Mouse (Mus musculus) frontal cortex, postnatal 14 days (tissue): ENCODE measurements at regions not wholly inside any gene's neighbourhood (a gene's known extent, or its start where the extent isn't known, plus 50 kb on each side); places are given as distances from the start of the nearest gene placed in this dataset.
"Not testable (repeated sequence)": the region's sequence is repeated elsewhere in the genome, so short reads cannot be mapped to it uniquely, and the experiment has no call there.

ENCODE experiments used
- DNase-seq, 2 experiments: peaks; one replicate each; pipeline ENCODE4 v3.0.0; 2022; ENCODE audit warnings: low spot score in 2 of 2

DNA sequence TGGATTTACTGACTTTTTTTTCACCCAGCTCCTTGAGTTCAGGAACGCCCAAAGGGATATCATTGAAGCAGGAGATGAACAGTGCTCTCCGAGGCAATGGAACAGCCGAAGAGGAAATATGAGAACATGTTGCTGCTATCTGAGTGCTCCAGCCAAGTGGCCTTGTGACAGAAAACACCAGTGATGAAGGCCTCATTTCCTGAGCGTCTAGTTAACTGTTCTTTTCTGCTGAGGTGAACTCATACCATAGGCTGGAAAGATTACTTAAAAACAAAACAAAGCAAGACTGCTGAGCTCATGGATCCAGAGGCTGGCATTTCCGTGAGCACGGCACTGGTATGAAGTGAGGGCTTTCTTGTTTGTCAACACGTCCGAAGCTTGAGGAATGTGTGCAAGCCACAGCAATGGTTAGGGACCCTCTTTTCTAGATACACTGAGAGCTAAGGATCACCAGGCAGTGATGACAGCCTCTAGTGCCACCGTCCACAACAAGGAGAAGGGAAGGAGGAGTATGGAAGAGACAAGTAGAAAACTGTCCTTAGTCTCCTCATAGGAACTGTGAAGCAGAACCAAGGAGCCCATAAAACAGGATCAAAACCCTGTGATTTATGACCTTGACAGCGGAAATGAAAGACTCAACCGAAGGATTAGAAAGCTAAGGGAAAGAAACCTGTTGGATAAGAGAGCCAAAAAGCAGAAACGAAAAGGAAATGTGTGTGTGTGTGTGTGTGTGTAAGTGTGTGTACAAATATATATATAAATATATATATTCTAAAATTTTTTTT lies 200.4 kb downstream of the Fam43a start:
- no peak for DNase-seq

DNA sequence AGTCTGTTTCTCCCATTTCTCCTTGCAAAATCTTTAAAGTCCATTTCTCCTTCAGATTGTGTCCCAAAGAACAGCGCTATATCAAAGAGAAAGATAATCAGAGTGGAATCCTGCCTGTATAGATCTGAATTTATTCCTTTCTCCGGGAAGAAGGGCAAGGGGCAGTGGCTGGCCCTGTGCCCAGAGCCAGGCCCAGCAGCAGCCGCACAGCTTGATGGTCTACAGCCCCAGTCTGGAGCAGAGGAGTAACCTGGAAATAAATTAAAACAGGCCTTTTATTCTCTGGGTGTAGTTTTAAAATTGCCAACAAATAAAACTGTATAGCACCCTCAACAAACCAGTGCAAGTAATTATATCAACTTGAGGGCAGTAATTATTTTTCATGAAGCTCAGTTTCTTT lies 204.5 kb downstream of the Fam43a start:
- no peak for DNase-seq

DNA sequence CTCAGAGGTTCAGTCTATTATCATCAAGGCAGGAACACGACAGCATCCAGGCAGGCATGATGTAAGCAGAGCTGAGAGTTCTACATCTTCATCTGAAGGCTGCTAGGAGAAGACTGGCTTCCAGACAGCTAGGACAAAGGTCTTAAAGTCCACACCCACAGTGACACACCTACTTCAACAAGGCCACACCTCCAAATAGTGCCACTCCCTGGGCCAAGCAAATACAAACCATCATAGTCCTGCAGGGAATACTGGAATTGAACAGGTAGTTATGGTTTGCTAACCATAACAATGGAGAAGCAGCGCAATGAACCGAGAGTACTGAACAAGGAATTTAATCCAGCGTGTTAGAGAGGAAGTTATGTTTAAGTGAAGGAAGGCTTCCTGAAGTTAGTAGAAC lies 206.7 kb downstream of the Fam43a start:
- DNase-seq, result not testable (repeated sequence)

DNA sequence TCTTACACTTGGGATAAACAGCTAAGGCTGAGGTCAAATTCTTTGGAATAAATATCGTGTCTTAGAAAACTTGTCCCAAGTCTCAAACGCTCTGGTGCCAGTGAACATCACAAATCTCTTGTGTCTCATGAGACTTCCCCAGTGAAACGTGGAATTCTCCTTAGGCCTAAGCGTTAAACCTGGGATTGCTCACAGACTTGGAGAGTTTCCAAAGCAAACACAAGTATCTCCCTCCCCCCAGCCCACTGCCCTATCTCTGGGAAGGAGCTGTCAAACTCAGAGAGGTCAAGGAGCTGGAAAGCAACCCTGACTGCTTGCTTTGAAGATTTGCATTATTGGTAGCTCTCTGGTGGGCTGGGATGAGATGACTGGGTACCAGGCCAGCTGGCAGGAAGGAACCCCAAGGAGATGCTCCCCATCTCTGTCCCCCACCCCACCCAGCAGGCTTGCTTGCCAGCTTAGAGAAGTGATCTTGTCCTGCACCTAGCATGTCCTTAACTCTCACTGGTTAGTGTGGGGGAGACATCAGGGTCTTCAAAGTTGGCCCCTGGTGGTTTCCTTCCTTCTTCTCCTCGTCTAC lies 219.1 kb downstream of the Fam43a start:
- DNase-seq, result no peak

DNA sequence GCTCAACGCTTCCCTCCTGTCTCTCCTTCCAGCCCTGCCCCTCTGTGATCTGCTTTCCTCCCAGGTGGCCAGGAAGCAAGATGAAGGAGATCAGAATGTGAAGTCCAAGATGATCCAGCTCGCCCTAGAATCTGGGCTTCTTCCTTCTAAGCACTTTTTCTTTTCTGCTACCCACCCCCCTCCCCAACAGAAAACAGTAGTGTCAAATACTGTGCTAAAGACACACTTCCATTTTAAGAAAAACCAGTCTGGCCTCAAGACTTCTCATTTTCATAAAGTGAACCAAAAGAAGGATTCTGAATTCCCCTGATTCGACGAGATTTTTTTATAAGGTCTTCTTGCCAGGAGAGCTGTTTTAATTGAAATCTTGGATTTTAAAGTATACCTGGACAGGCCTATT lies 219.8 kb downstream of the Fam43a start:
- DNase-seq, result no peak

DNA sequence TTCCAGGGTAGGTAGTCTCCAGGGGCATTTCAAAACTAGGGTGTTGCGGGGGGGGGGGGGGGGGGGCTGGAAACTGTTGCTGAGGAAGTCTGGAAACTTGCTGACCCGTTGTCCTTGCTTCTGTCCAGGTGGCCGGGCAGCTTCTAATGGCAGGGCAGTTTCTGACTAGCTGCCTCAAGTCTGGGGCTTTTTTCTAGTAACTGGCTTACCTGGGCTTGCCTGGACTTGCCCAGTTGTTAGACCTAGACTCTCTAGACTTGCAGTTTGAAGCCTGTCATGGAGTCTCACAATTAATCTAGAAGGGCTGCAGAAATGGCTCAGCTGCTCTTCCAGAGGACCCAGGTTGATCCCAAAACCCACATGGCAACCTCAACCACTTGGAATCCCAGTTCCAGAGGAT lies 220.7 kb downstream of the Fam43a start:
- DNase-seq, result no peak

DNA sequence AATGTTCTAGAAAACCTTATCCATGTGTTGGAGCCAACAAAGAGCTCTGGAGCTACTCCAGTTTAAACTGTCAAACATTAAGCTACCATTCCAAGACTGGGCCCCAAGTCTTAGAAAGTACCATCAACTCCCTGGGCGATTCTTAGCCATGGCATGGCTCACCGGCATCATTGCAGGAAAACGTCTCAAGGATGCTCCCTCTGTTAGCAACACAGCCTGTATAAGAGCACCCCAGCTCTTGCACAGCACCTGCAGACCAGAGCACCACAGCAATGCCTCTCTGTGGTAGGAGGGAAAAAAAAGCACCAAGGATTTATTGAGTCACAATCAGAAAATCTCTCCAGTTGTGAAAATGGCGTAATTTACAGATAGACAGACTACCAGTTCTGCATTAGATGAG lies 221.2 kb downstream of the Fam43a start:
- DNase-seq, result no peak

DNA sequence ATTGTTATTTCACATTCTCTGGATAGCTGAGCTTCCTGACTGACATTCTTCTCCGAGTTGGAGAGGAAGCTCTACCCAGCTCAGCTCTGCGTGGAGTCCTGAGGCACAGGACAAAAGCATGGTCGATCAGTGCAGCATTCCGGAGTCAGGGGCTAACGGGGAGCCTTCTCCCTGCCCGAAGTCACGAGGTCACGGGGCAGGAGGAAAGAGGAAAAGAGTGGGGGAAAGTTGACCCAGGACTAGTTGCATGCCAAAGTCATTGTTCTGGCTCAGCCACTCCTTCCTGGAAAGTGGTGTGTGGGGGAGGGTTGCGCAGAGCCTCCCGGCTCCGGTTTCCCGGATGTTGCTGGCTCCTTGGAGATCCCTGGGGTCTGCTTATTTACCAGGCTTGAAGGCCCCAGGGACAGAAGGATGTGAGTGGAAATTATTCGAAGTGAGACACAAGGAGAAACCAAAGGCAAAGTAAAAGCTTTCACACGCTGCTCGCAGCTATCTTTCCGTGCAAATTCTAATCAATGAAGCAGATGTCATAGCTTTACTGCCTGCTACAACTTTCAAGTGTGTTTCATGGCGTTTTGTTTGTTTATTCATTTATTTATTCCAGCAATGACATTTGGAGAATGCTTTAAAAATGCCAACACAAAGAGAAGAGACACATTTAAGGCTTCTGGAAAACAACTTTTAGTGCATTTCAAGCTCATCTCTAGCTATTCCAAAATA lies 221.8 kb downstream of the Fam43a start:
- DNase-seq, result peak in 1 of 2 experiments; percentile 10

DNA sequence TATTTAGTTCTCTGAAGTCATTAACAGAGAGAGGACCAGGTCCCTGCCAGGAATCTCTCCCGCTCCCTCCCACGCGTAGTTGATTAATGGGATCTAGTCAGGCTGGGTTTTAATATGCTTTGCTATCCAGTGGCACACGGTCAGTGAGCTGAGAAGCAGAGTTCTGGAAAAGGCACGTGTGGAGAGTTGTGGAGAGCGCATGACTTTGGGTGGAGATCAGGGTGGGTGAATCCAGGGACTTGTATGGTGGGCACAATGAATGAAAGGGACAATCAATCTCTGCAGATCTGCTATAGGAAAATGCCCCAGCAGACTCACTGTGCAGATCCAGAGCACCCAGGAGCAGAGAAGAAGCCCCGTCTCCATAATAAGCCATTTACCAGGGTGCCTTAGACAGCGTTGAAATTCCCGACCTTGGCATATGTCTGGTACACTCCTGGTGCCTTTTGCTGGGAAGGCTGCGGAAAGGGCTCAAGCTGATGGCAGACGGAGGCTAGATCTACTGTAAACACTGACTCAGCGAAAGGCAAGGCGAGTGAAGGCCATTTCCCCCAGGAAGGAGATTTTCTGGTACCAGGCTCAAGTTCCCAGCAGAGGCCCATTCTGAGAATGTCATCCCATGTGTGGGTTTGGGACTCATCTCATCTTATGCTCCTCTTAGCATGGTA lies 222.5 kb downstream of the Fam43a start:
- no peak for DNase-seq

DNA sequence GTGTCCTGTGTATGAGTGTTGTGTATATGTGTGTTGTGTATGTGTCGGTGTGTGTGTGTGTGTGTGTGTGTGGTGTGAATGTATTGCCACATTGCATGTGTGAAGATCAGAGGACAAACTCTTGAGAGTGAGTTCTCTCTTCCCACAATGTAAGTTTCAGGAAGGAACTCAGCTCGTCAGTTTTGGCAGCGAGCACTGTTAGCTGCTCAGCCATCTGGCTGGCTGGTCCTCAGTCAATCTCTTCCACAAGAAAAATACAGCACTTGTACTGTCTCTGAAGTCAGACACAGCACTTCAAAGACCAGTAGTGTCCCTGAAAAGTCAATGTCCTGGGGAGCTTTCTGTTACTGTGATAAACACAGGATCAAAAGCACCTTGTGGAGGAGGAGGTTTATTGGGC lies 226.6 kb downstream of the Fam43a start:
- DNase-seq, result peak; percentile 29 to 40

DNA sequence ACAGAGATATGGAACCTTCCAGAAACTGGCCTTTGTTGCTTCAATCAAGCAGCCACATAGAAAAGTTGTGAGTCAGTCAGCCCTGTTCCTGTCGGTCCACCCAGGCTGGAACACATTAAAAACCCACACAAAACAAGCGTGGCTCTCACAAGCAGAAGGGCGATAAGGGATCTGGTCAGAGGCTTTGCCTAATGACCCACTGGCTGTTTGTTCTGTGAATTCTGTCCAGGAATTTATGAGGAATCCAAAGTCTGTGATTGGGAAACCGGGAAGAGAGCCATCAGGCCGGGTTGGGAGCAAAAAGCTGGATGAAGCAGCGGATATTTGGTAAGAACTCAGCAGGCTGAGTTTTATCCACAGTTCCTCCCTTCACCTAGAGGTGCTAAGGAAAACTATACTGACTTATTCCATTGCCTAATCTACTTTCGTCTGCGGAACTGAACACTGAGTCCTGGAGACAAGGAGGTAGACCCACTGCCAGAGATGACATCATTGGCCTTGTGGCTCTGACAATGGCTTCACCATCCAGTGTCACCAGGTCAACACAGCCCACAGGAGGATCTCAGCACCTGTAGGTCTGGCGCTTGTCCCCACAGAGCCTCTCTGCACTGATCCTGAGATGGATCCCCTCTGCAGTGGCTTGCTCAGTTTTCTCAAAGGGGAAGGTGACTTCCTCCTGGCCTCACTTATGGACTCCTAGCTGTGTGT lies 228.5 kb downstream of the Fam43a start:
- no peak for DNase-seq

DNA sequence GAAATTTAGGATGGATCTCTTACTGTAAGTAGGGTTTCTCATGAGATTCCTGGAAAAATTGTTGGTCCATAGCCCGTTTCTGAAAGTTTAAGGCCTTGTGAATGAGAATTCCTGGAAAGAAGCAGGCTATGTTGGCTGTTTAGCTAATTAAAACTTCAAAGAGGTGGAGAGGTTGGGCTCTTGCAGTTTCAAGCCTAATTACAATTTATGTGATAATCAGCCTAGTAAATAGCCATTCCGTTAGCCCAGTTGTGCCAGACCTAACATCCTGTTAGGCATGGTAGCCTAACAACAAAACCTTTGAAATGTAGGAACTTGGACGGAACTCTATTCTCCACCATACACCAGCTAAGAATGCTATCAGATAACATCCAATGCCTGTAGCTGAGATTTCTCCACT lies 235.0 kb downstream of the Fam43a start:
- no peak for DNase-seq

DNA sequence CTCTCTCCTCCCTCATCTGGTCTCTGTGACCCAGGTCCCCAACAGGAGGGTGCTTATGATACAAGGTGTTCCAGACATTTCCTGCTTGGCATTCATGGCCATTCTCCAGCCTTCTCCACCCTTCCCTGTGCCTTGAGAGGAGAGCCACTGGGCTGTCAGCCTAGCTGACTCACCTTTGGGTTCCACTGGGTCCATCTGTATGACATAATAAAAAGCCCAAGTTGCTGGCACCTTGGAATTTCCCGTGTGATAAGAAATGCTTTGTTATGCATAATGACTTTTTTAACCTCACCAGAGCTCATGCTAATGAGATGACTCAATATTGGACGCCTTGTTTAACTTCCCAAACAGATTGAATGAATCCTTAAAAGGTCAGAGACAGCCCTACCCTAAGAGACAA lies 236.2 kb downstream of the Fam43a start:
- no peak for DNase-seq

DNA sequence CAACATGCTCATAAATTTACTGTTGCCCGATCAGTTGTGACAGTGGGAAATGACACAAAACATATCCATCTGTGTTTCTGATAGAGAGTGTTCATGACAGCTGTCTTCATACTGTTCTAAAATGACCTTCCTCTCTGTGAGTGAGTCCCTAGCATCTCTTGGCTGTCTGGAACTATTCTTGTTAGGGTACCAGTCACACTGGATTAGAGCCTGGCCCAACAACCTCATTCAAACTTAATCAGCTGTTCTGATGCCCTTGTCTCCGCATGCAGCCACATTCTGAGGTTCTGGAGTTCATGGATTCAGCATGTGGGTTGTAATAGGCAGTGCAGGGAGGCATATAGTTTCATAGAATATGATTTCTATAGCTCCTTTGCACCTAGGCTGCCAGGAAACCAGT lies 238.4 kb downstream of the Xxylt1 start:
- DNase-seq, result no peak

DNA sequence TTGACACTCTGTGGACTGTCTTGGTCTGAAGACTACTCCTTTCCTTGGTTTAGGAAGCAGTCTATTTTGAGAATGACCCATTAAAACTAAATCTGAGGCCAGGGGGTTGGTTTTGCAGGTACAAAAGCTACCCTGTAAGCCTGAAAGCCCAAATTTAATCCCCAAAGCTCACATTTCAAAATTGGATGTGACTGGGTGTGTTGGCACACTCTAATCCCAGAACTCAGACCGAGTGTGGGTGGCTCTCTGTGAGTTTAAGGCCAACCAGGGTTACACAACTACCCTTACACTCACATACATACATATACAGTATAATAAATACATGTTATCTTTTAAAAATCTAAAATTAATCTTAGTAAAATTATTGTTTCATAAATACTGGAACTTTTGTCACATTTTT lies 228.6 kb downstream of the Xxylt1 start:
- no peak for DNase-seq

DNA sequence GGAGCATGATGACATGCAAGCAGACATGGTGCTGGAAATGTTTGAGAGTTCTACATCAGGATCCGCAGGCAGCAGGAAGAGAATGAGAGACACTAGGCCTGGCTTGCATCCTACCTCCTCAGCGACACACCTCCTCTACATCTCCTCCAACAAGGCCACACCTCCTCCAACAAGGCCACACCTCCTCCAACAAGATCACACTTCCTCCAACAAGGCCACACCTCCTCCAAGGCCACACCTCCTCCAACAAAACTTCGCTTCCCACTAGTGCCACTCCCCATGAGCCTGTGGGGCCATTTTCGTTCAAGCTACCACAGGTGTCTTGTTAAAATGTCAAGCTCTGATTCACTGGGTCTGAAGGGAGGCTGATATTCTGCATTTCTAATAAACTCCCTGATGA lies 226.5 kb downstream of the Xxylt1 start:
- no peak for DNase-seq

DNA sequence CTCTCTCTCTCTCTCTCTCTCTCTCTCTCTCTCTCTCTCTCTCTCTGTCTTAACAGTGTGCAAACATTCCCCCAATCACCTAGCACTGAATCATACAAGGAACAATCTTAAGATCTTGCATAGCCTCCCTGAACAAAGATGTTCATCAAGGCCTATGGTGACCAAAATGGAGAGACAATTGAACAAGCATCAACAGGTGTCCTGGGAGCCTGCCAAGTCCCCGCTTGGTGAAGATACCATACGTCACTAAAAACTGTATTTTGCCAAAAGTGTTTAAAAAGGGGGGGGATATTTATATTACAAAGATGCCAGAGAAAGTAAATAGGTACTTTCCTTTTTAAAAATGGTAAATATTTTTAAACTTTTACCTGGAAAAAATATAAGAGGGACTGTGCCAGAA lies 223.6 kb downstream of the Xxylt1 start:
- no peak for DNase-seq

DNA sequence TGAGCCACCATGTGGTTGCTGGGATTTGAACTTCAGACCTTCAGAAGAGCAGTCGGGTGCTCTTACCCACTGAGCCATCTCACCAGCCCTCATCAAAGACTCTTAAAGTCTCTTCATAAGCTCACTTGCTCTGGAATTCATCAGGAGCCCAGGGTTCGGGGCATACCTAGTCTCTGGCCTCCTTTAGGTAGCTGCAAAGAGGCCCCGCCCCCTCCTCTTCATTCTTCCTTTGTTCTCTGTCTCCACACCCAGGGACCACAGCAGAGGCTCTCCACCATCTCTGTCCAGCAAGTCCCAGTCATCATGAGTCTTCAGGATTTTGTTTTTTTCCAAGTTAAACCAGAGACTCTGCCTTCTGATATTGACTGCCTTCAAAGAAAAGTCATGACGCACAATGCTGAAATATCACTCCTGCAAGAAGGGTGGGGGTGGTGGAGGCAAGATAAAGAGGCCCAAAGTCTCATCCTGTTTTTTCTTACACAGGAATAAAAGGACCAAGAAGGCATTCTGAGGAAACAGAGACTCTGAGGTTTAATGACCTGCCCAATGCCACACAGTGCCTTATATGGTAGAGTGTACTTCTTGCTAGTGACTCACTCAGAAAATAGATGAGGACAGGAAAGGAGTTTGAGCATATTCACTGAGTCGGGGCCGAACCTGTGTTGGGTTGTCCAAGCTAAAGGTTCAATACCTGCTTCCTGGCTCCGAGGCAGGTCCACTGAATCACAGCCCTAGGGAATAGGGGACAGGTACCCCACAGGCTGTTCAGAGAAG lies 211.9 kb downstream of the Xxylt1 start:
- DNase-seq, result no peak

DNA sequence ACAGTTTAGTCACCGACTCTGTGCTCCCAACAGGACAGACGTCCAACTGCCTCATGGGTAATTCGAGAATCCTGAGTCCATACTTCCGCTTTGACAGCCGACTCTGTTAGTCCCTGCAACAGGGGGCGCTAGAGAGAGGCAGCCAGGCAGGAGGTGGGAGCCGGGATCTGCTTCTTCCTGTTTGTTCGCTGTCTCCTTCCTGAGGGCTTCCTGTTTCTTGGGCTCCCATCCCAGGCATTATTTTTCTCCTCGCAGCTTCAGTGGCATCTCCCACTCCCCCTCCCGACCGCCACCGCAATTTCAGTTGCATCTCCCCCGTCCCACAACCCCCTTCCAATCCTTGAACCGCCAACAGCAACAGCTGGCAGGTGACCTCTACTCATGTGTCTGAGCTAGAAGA lies 211.1 kb downstream of the Xxylt1 start:
- no peak for DNase-seq

DNA sequence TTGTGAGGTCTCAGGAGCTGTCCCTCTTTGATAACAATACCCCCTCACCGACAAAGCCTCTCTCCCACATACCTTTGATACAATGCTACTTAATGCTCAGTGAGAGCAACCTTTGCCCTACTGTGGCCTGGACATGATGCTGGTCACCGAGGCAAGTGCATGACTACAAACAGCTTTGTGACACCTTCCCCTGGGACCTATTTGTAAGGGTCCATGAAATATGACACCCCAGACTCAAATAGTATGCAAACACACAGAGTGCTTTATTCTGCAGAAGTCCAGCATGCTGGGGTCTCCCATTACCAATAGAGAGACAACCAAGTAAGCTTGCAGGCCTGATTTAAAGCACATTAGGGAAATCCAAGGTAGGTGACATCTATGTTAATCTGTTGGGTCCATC lies 210.6 kb downstream of the Xxylt1 start:
- no peak for DNase-seq

DNA sequence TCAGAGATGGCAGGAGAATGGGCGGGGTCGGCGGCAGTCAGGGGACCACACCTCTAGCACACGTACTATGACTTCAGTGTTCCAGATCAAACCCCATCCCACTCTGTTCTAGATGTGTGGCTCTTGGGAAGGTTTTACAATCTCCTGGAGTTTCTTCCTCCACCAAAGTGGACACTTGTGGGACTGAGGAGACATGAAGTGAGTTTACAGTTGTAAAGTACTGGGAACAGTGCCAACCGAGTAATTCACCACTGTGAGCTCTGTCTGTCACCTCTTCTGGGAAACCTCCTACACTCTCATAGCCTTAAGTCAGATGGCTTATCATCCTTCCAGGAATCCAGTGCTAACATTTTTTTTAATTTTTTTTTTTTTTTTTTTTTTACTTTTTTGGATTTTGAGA lies 209.1 kb downstream of the Xxylt1 start:
- DNase-seq, result no peak
